Mouse (Mus musculus): ENCODE data around the gene Sh3tc1. TPM values are rescaled to one million over a fixed set of nuclear protein-coding genes. Genes with fewer than 3 reads are reported as not detected.
A peak's percentile ranks its signal among the peaks of the same experiment; 100 is the strongest.

Sh3tc1 gene
- total and polyA plus RNA-seq, 2 experiments from 2014 or later: 9.4 to 11.4 TPM

GRCm38 (mm10) chr5:35674081-35674555 is 65.7 kb downstream of the Sh3tc1 start:
- no peak for TF ChIP-seq EP300 (IDR thresholded peaks at IDR 0.05; ENCODE audit: low read depth)
- TF ChIP-seq CTCF (IDR thresholded peaks at IDR 0.05; ENCODE audit: low read depth): peak; percentile 23; the same call in 1 of the 2 replicates
- Histone ChIP-seq H3K4me1 (ENCODE audit: control insufficient read depth, insufficient read depth) (peaks cover 47% of the 10 kb centered on the region), H3K27ac (ENCODE audit: low read depth) (peak overlapping the region; percentile 72), H3K36me3 (replicated peaks; ENCODE audit: control insufficient read depth, insufficient read depth, low read length) (no peaks in the 10 kb centered on the region), H3K27me3 (ENCODE audit: control insufficient read depth, insufficient read depth, low read length) (peaks cover 21% of the 10 kb centered on the region), H3K9me3 (replicated peaks; ENCODE audit: control insufficient read depth, low read length) (no peaks in the 10 kb centered on the region), H3K4me3 (ENCODE audit: low read depth, low read length) (no peak overlapping the region), H3K4me2 (ENCODE audit: low read depth, low read length) (no peak overlapping the region), H3K9ac (replicated peaks; ENCODE audit: low read depth, low read length) (no peak overlapping the region)
- peak; percentile 76 for DNase-seq (ENCODE audit: low spot score)
- ATAC-seq (ENCODE audit: insufficient read depth, low read depth): peak; percentile 39
- WGBS: 11% methylated on average over 4 of the region's 4 CpGs

DNA sequence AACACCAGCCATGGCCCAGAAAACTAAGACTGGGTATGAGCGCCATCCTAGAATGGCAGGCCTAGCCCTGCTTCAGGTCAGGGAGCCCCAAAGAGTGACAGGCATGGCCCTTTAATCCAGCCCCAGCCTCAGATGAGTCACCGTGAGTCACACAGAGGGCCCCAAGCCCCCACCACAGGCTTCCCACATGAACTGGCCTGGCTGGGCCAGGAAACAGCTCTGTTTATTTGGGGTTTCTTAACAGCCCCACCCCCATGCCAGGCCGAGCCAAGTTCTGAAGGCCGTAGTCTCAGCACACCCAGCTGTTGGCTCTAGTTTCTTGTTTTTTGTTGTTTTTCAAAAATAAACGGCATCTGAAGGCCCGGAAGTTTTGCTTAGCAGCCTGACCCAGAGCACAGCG is 66.7 kb downstream of the Sh3tc1 start:
- Histone ChIP-seq H3K36me3 (replicated peaks; ENCODE audit: control insufficient read depth, insufficient read depth, low read length) (no peaks in the 10 kb centered on the region), H3K27me3 (ENCODE audit: control insufficient read depth, insufficient read depth, low read length) (peaks cover 11% of the 10 kb centered on the region), H3K9ac (replicated peaks; ENCODE audit: low read depth, low read length) (no peak overlapping the region), H3K4me1 (ENCODE audit: control insufficient read depth, insufficient read depth) (peaks cover 39% of the 10 kb centered on the region), H3K9me3 (replicated peaks; ENCODE audit: control insufficient read depth, low read length) (no peaks in the 10 kb centered on the region), H3K4me2 (ENCODE audit: low read depth, low read length) (no peak overlapping the region), H3K4me3 (ENCODE audit: low read depth, low read length) (no peak overlapping the region), H3K27ac (ENCODE audit: low read depth) (peak overlapping the region; percentile 72)
- TF ChIP-seq EP300 (IDR thresholded peaks at IDR 0.05; ENCODE audit: low read depth) (no peak), CTCF (IDR thresholded peaks at IDR 0.05; ENCODE audit: low read depth) (no peak)
- peak; percentile 67 for ATAC-seq (ENCODE audit: insufficient read depth, low read depth)
- WGBS: 39% methylated on average over 7 of the region's 7 CpGs
- peak; percentile 85 for DNase-seq (ENCODE audit: low spot score)

DNA sequence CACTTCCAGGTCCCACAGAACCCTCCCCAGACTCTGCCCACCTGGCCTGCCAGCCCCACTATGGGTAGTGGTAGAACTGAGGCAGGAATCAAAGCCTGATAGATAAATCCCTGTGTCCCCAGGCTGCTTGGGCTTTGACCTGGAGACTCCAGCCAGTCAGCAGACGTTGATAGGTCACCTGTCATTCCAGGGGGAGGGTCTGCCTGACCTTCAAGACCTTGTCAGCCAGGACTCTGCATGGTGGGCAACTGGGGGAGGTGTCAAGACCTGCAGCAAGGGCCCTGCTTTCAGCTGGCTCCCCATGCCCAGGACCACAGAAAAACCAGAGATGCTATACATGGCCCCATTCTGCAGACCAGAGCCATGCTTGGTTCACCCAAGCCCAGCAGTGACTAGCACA is 67.2 kb downstream of the Sh3tc1 start:
- no peak overlapping the region for H3K4me3 ChIP-seq (ENCODE audit: low read depth, low read length)
- no peak overlapping the region for H3K9ac ChIP-seq (replicated peaks; ENCODE audit: low read depth, low read length)
- H3K36me3 ChIP-seq (replicated peaks; ENCODE audit: control insufficient read depth, insufficient read depth, low read length): no peaks in the 10 kb centered on the region
- H3K4me2 ChIP-seq (ENCODE audit: low read depth, low read length): no peak overlapping the region
- H3K4me1 ChIP-seq (ENCODE audit: control insufficient read depth, insufficient read depth): peaks cover 39% of the 10 kb centered on the region
- no peak for ATAC-seq (ENCODE audit: insufficient read depth, low read depth)
- H3K27ac ChIP-seq (ENCODE audit: low read depth): peak overlapping the region; percentile 72
- 67% methylated on average over 1 of the region's 1 CpGs for WGBS
- no peak for TF ChIP-seq EP300 (IDR thresholded peaks at IDR 0.05; ENCODE audit: low read depth)
- TF ChIP-seq CTCF (IDR thresholded peaks at IDR 0.05; ENCODE audit: low read depth): no peak
- no peak for DNase-seq (ENCODE audit: low spot score)
- H3K9me3 ChIP-seq (replicated peaks; ENCODE audit: control insufficient read depth, low read length): no peaks in the 10 kb centered on the region
- peaks cover 6% of the 10 kb centered on the region for H3K27me3 ChIP-seq (ENCODE audit: control insufficient read depth, insufficient read depth, low read length)

- 28% methylated on average over 9 of the region's 9 CpGs for WGBS
- peak; percentile 54 for ATAC-seq (ENCODE audit: insufficient read depth, low read depth)
- H3K4me2 ChIP-seq (ENCODE audit: low read depth, low read length): no peak overlapping the region
- H3K27ac ChIP-seq (ENCODE audit: low read depth): peak overlapping the region; percentile 68
- no peaks in the 10 kb centered on the region for H3K36me3 ChIP-seq (replicated peaks; ENCODE audit: control insufficient read depth, insufficient read depth, low read length)
- no peaks in the 10 kb centered on the region for H3K27me3 ChIP-seq (ENCODE audit: control insufficient read depth, insufficient read depth, low read length)
- H3K9ac ChIP-seq (replicated peaks; ENCODE audit: low read depth, low read length): no peak overlapping the region
- no peak overlapping the region for H3K4me3 ChIP-seq (ENCODE audit: low read depth, low read length)
- TF ChIP-seq CTCF (IDR thresholded peaks at IDR 0.05; ENCODE audit: low read depth): no peak
- peak; percentile 31; the same call in 1 of the 2 replicates for TF ChIP-seq EP300 (IDR thresholded peaks at IDR 0.05; ENCODE audit: low read depth)
- peaks cover 39% of the 10 kb centered on the region for H3K4me1 ChIP-seq (ENCODE audit: control insufficient read depth, insufficient read depth)
- DNase-seq (ENCODE audit: low spot score): peak; percentile 74
- H3K9me3 ChIP-seq (replicated peaks; ENCODE audit: control insufficient read depth, low read length): no peaks in the 10 kb centered on the region
These were observed 68.3 kb downstream of the Sh3tc1 start for GRCm38 (mm10) chr5:35671474-35671891.

GRCm38 (mm10) chr5:35670412-35670801 is 69.4 kb downstream of the Sh3tc1 start:
- H3K27me3 ChIP-seq (ENCODE audit: control insufficient read depth, insufficient read depth, low read length): no peaks in the 10 kb centered on the region
- ATAC-seq (ENCODE audit: insufficient read depth, low read depth): no peak
- peak overlapping the region; percentile 68 for H3K27ac ChIP-seq (ENCODE audit: low read depth)
- H3K4me1 ChIP-seq (ENCODE audit: control insufficient read depth, insufficient read depth): peaks cover 39% of the 10 kb centered on the region
- no peak overlapping the region for H3K4me2 ChIP-seq (ENCODE audit: low read depth, low read length)
- H3K9ac ChIP-seq (replicated peaks; ENCODE audit: low read depth, low read length): 0 out of 2 replicates have a peak overlapping the region, but pooled peaks have one; percentile 35
- no peak for TF ChIP-seq CTCF (IDR thresholded peaks at IDR 0.05; ENCODE audit: low read depth)
- TF ChIP-seq EP300 (IDR thresholded peaks at IDR 0.05; ENCODE audit: low read depth): no peak
- peak; percentile 48 for DNase-seq (ENCODE audit: low spot score)
- H3K36me3 ChIP-seq (replicated peaks; ENCODE audit: control insufficient read depth, insufficient read depth, low read length): no peaks in the 10 kb centered on the region
- 54% methylated on average over 6 of the region's 6 CpGs for WGBS
- H3K4me3 ChIP-seq (ENCODE audit: low read depth, low read length): no peak overlapping the region
- H3K9me3 ChIP-seq (replicated peaks; ENCODE audit: control insufficient read depth, low read length): no peaks in the 10 kb centered on the region

All from heart, postnatal 0 days (tissue).